9 mouse cellular contexts compared by ENCODE assay signal in the genomic region with DNA sequence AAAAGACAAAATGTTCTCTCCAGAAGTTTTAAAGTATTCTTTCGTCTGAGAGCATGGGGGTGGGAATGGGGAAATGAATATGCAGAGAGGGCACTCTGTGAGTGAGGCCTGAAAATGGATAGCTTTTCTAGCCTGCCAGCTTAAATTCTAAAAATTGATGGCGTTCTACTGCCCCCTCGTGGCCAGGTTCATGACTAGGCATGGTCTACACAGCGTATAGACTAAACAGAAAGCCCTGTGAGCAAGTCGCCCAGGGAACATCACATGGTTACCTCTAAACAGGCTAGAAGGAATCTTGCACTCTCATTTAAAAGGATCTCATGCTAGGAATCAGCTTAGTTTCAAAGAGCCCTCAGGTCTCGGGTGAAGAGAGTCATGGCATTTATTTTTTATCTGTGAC. TPM values are rescaled to one million over a fixed set of nuclear protein-coding genes. Genes with fewer than 3 reads are reported as not detected.
DNase-seq lines count a peak whose midpoint lies in the region; ATAC-seq lines count a peak whose summit lies in the region.
"Had no signal": no experiment of that assay in that cellular context is flagged by ENCODE, and none has a peak within 500 bp of the region (broad histone marks: within the 10 kb centered on the region; RNA-seq: fewer than 3 reads in every experiment).

No protein-coding gene starts in this region.

- H3K27me3 ChIP-seq in intestine, embryonic 14.5 days (replicated peaks; ENCODE audit: control insufficient read depth, insufficient read depth, low read length) = no peaks in the 10 kb centered on the region

- peak; percentile 71 for DNase-seq in T-cell, adult 2 months (ENCODE audit: low spot score)
- peak; percentile 69 for DNase-seq in cerebellum, adult 9-11 months
- DNase-seq in frontal cortex, postnatal 25 days (ENCODE audit: low spot score in 2 of 2) = peak; percentile 71 to 72
- peak; percentile 96 for DNase-seq in intestine, embryonic 14.5 days (ENCODE audit: low spot score)
- DNase-seq in left cerebral cortex, postnatal 10 days (ENCODE audit: extremely low spot score in 1 of 2, low spot score in 2 of 2) = peak; percentile 69 to 81
- peak; percentile 57 for DNase-seq in right cerebral cortex, postnatal 25 days
- peak; percentile 57 to 85 for DNase-seq in urinary bladder, postnatal 4 days (ENCODE audit: low spot score in 2 of 2)

- H3K4me1 ChIP-seq in intestine, embryonic 14.5 days (replicated peaks; ENCODE audit: control insufficient read depth, insufficient read depth, low read length) = no peaks in the 10 kb centered on the region

- H3K9me3 ChIP-seq in intestine, embryonic 14.5 days (ENCODE audit: control insufficient read depth, low read length) = no peaks in the 10 kb centered on the region

- WGBS in intestine, embryonic 14.5 days = 9% methylated on average over 6 of the region's 6 CpGs

- no peak overlapping the region for H3K9ac ChIP-seq in intestine, embryonic 14.5 days (ENCODE audit: low read length)

- no peaks in the 10 kb centered on the region for H3K36me3 ChIP-seq in intestine, embryonic 14.5 days (ENCODE audit: control insufficient read depth, insufficient read depth, low read length)

- ATAC-seq in intestine, embryonic 14.5 days (replicated peaks; ENCODE audit: low FRiP score, low TSS enrichment, low read depth) = peak; percentile 79
- ATAC-seq in megakaryocyte-erythroid progenitor cell, adult 5-6 weeks (replicated peaks; ENCODE audit: low FRiP score, low TSS enrichment, poor library complexity, severe bottlenecking) = peak; percentile 83

- no peak overlapping the region for H3K27ac ChIP-seq in intestine, embryonic 14.5 days (ENCODE audit: low read depth)

- intact Hi-C loops in left cerebral cortex, postnatal 10 days (cut with DNase I) = no loop called here

- H3K4me3 ChIP-seq in intestine, embryonic 14.5 days (ENCODE audit: low read depth, low read length) = no peak overlapping the region
- H3K4me3 ChIP-seq: myocyte had no signal

- H3K4me2 ChIP-seq in intestine, embryonic 14.5 days (ENCODE audit: low read length) = no peak overlapping the region

RNA-seq across cellular contexts. Expression of a gene that starts 16.8 kb away (rescaled TPM):
- polyA plus RNA-seq in intestine, embryonic 14.5 days (2014; fragmentation: Nextera tagmentation; extraction: Ambion mirVana) = 2.1 and 3.1 TPM in 2 replicates
- 10 to 100 TPM; 16.4 to 16.6 TPM for total RNA-seq in left cerebral cortex, postnatal 10 days (2021)
- not detected in 2 replicates for total RNA-seq in megakaryocyte-erythroid progenitor cell, adult 5-6 weeks (2014; fragmentation: Nextera tagmentation)
- 0.11 TPM in 1 of 2 replicates, not detected in the other for total RNA-seq in megakaryocyte-erythroid progenitor cell, adult 5-6 weeks (2017)
- polyA plus RNA-seq: myocyte had no signal

RNA-seq across cellular contexts. Expression of a gene that starts 16.9 kb away (rescaled TPM):
- 21.7 and 23.9 TPM in 2 replicates for polyA plus RNA-seq in intestine, embryonic 14.5 days (2014; fragmentation: Nextera tagmentation; extraction: Ambion mirVana)
- 10 to 100 TPM; 11.4 to 12.9 TPM for total RNA-seq in left cerebral cortex, postnatal 10 days (2021)
- total RNA-seq in megakaryocyte-erythroid progenitor cell, adult 5-6 weeks (2014; fragmentation: Nextera tagmentation) = 23.3 and 27.3 TPM in 2 replicates
- total RNA-seq in megakaryocyte-erythroid progenitor cell, adult 5-6 weeks (2017) = 34.8 and 44.3 TPM in 2 replicates

RNA-seq across cellular contexts. Expression of a gene that starts 23.4 kb away (rescaled TPM):
- not detected in 2 replicates for polyA plus RNA-seq in intestine, embryonic 14.5 days (2014; fragmentation: Nextera tagmentation; extraction: Ambion mirVana)
- total RNA-seq in left cerebral cortex, postnatal 10 days (2021) = not detected
- total RNA-seq in megakaryocyte-erythroid progenitor cell, adult 5-6 weeks (2014; fragmentation: Nextera tagmentation) = not detected in 2 replicates
- total RNA-seq in megakaryocyte-erythroid progenitor cell, adult 5-6 weeks (2017) = not detected in 2 replicates
- polyA plus RNA-seq: myocyte had no signal

RNA-seq across cellular contexts. Expression of a gene that starts 28.6 kb away (rescaled TPM):
- 0.31 and 0.43 TPM in 2 replicates for polyA plus RNA-seq in intestine, embryonic 14.5 days (2014; fragmentation: Nextera tagmentation; extraction: Ambion mirVana)
- under 1 TPM; 0.79 to 0.81 TPM for total RNA-seq in left cerebral cortex, postnatal 10 days (2021)
- total RNA-seq in megakaryocyte-erythroid progenitor cell, adult 5-6 weeks (2014; fragmentation: Nextera tagmentation) = 0.59 and 1.2 TPM in 2 replicates
- total RNA-seq in megakaryocyte-erythroid progenitor cell, adult 5-6 weeks (2017) = not detected in 2 replicates

RNA-seq across cellular contexts. Expression of a gene that starts 28.7 kb away (rescaled TPM):
- 14.4 and 14.6 TPM in 2 replicates for polyA plus RNA-seq in intestine, embryonic 14.5 days (2014; fragmentation: Nextera tagmentation; extraction: Ambion mirVana)
- 1 to 10 TPM; 8.5 to 8.6 TPM for total RNA-seq in left cerebral cortex, postnatal 10 days (2021)
- total RNA-seq in megakaryocyte-erythroid progenitor cell, adult 5-6 weeks (2014; fragmentation: Nextera tagmentation) = 11.1 and 12.1 TPM in 2 replicates
- total RNA-seq in megakaryocyte-erythroid progenitor cell, adult 5-6 weeks (2017) = 10.1 and 11.0 TPM in 2 replicates

Comparison
In these comparisons a context has a peak if more than half of its experiments do, and no peak if none do; other contexts are left out.
1. RNA of a gene that starts 16.8 kb away (total RNA-seq): 16.4 to 16.6 TPM in left cerebral cortex, postnatal 10 days; 0.11 TPM in megakaryocyte-erythroid progenitor cell, adult 5-6 weeks; every median in the first group is over 10 times any median in the second.
2. Peak in every context shown above with its lines, with median percentiles within 50 percentile points of each other: DNase-seq.